Mouse (Mus musculus) forebrain, embryonic 11.5 days (tissue): ENCODE measurements around the gene Iqcf1. TPM values are rescaled to one million over a fixed set of nuclear protein-coding genes. Genes with fewer than 3 reads are reported as not detected.
A peak's percentile ranks its signal among the peaks of the same experiment; 100 is the strongest.

Experiments
- ATAC-seq: fragments of 200-750 bp; cut with Nextera tagmentation; replicated peaks from 2 replicates; pipeline ENCODE4 v1.8.0; 2017; ENCODE audit warnings: moderate TSS enrichment; ENCODE audit not compliant: low FRiP score
- DNase-seq: peaks from one replicate; pipeline ENCODE4 v3.0.0-alpha.2; 2017; ENCODE audit warnings: low spot score
- H3K27ac ChIP-seq: fragments of 300-500 bp; sonication (generic); 2 replicates; pipeline ENCODE4 v1.5.1; 2014; ENCODE audit warnings: low read depth, low read length
- H3K27me3 ChIP-seq: fragments of 300-500 bp; sonication (generic); 2 replicates; pipeline ENCODE4 v1.6.1; 2014; ENCODE audit warnings: mild to moderate bottlenecking, low read length, mixed read lengths; ENCODE audit not compliant: control insufficient read depth, insufficient read depth
- H3K36me3 ChIP-seq: fragments of 300-500 bp; sonication (generic); 2 replicates; pipeline ENCODE4 v1.6.1; 2014; ENCODE audit warnings: mild to moderate bottlenecking, low read length, moderate library complexity, mixed read lengths; ENCODE audit not compliant: control insufficient read depth, insufficient read depth
- H3K4me1 ChIP-seq: fragments of 300-500 bp; sonication (generic); replicated peaks from 2 replicates; pipeline ENCODE4 v1.6.1; 2014; ENCODE audit warnings: low read length, mixed read lengths; ENCODE audit not compliant: control insufficient read depth, insufficient read depth
- H3K4me2 ChIP-seq: fragments of 300-500 bp; sonication (generic); 2 replicates; pipeline ENCODE4 v1.6.1; 2014; ENCODE audit warnings: low read depth, mild to moderate bottlenecking, low read length, moderate library complexity, mixed read lengths; ENCODE audit not compliant: severe bottlenecking
- H3K4me3 ChIP-seq: fragments of 300-500 bp; sonication (generic); 2 replicates; pipeline ENCODE4 v1.5.1; 2014; ENCODE audit warnings: low read depth, low read length
- H3K9ac ChIP-seq: fragments of 300-500 bp; sonication (generic); 2 replicates; pipeline ENCODE4 v1.6.1; 2014; ENCODE audit warnings: low read length
- H3K9me3 ChIP-seq: fragments of 300-500 bp; sonication (generic); 2 replicates; pipeline ENCODE4 v1.6.1; 2016; ENCODE audit warnings: low read length, mixed read lengths; ENCODE audit not compliant: control insufficient read depth
- WGBS: fragments of 180-500 bp; shearing (Covaris S2); extraction: QIAGEN DNeasy Blood & Tissue Kit; methylation state at CpG from one replicate; pipeline ENCODE4 v1.1.7; 2014; 5-methylcytosine and 5-hydroxymethylcytosine counted together
- polyA plus RNA-seq: library from polyadenylated mRNA; unstranded; fragments of >200 nt; fragmentation: Nextera tagmentation; extraction: Ambion mirVana; gene quantifications from 2 replicates; pipeline ENCODE4 v1.2.1, GENCODE M21; 2014

The Iqcf1 gene
- polyA plus RNA-seq: not detected in 2 replicates

DNA sequence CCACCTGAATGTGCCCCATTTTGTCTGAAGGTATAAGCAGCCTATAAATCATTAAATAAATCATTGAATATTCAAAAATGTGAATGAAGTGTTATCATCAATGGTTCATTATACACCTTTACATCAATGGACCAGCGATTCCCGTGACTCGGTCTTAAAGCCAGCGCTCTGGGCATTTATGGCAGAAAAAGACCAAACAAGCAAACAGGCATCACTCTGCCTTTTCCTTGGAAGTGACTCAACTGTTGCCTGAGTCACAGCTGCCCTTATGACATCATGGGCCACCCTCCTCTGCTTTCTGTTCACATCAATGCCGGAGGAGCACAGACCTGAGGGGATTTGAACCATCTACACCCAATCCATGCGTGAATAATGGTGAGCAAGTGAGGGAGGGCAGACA lies at the start of gene Iqcf1:
Gene Iqcf1 (plus strand): TSS at position 301 of the 400 bp plus-strand sequence.
- no peak for ATAC-seq

GRCm38 (mm10) chr9:106450661-106451060 lies 49.1 kb upstream of the Iqcf1 start:
- no peaks in the 10 kb centered on the region for H3K36me3 ChIP-seq
- no peak overlapping the region for H3K9ac ChIP-seq
- peaks cover 31% of the 10 kb centered on the region for H3K4me1 ChIP-seq
- WGBS: 23% methylated on average over 9 of the region's 9 CpGs
- ATAC-seq (no peak), DNase-seq (no peak)
- H3K27ac ChIP-seq: no peak overlapping the region
- no peaks in the 10 kb centered on the region for H3K27me3 ChIP-seq
- no peak overlapping the region for H3K4me2 ChIP-seq
- no peaks in the 10 kb centered on the region for H3K9me3 ChIP-seq
- no peak overlapping the region for H3K4me3 ChIP-seq

More for the DNA sequence above, at the start of gene Iqcf1:
- H3K27ac ChIP-seq: no peak within 1 kb of the TSS
- DNase-seq: no peak
- H3K4me3 ChIP-seq: no peak within 1 kb of the TSS
- no peaks in the 10 kb centered on the region for H3K9me3 ChIP-seq
- H3K9ac ChIP-seq: no peak within 1 kb of the TSS
- H3K4me2 ChIP-seq: no peak within 1 kb of the TSS
- no peaks in the 10 kb centered on the region for H3K27me3 ChIP-seq
- H3K36me3 ChIP-seq: no peaks in the 10 kb centered on the region
- H3K4me1 ChIP-seq: no peaks in the 10 kb centered on the region
- 91% methylated on average over 6 of the region's 6 CpGs for WGBS

- DNase-seq (no peak), ATAC-seq (no peak)
- no peaks in the 10 kb centered on the region for H3K9me3 ChIP-seq
- no peaks in the 10 kb centered on the region for H3K27me3 ChIP-seq
- H3K36me3 ChIP-seq: no peaks in the 10 kb centered on the region
- no peak overlapping the region for H3K27ac ChIP-seq
- no peak overlapping the region for H3K4me2 ChIP-seq
- H3K4me3 ChIP-seq: no peak overlapping the region
- H3K4me1 ChIP-seq: peaks cover 38% of the 10 kb centered on the region
- H3K9ac ChIP-seq: no peak overlapping the region
- 74% methylated on average over 11 of the region's 11 CpGs for WGBS
Observed at GRCm38 (mm10) chr9:106451298-106451697, 48.5 kb upstream of the Iqcf1 start.

- H3K4me3 ChIP-seq: no peak overlapping the region; the same call in 1 of the 2 replicates
- H3K36me3 ChIP-seq: no peaks in the 10 kb centered on the region
- no peaks in the 10 kb centered on the region for H3K27me3 ChIP-seq
- ATAC-seq (no peak), DNase-seq (no peak)
- peak overlapping the region; percentile 73; the same call in 1 of the 2 replicates for H3K4me2 ChIP-seq
- H3K27ac ChIP-seq: no peak overlapping the region
- H3K9ac ChIP-seq: peak overlapping the region; percentile 24; the same call in 1 of the 2 replicates
- WGBS: 58% methylated on average over 2 of the region's 2 CpGs
- H3K9me3 ChIP-seq: no peaks in the 10 kb centered on the region
- peaks cover 41% of the 10 kb centered on the region for H3K4me1 ChIP-seq
Observed at GRCm38 (mm10) chr9:106451899-106452298, 47.9 kb upstream of the Iqcf1 start.

- peak overlapping the region; percentile 73 for H3K4me2 ChIP-seq
- no peak for ATAC-seq
- peak overlapping the region; percentile 85 for H3K4me3 ChIP-seq
- no peaks in the 10 kb centered on the region for H3K27me3 ChIP-seq
- no peak for DNase-seq
- peak overlapping the region; percentile 98 for H3K9ac ChIP-seq
- H3K4me1 ChIP-seq: peaks cover 46% of the 10 kb centered on the region
- WGBS: 20% methylated on average over 6 of the region's 6 CpGs
- peak overlapping the region; percentile 89 for H3K27ac ChIP-seq
- no peaks in the 10 kb centered on the region for H3K36me3 ChIP-seq
- H3K9me3 ChIP-seq: no peaks in the 10 kb centered on the region
Observed at GRCm38 (mm10) chr9:106452351-106452750, 47.4 kb upstream of the Iqcf1 start.

DNA sequence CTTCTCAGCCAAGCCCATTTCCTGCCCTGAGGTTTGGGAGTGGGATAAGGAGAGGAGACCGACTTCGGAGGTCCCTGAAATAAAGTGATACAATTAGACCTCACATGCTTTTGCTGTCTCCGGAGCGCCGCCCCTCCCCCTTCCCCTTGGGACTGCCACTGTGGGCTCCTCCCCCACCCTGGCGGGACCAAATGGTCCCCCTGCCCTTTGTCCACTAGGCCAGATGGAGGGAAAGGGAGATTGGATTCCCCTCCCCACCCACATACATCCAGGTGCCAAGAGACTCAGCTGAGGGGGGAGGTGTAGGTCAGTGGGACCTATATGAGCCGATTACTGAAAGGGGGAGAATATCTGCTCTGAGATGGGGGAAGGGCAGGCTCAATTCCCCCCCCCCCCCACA lies 46.9 kb upstream of the Iqcf1 start:
- peak; percentile 9 for ATAC-seq
- no peaks in the 10 kb centered on the region for H3K9me3 ChIP-seq
- peak overlapping the region; percentile 73 for H3K4me2 ChIP-seq
- H3K9ac ChIP-seq: peak overlapping the region; percentile 98
- H3K4me3 ChIP-seq: peak overlapping the region; percentile 85
- WGBS: 1% methylated on average over 6 of the region's 7 CpGs
- peak; percentile 87 for DNase-seq
- H3K27ac ChIP-seq: peak overlapping the region; percentile 89
- peaks cover 49% of the 10 kb centered on the region for H3K4me1 ChIP-seq
- no peaks in the 10 kb centered on the region for H3K36me3 ChIP-seq
- no peaks in the 10 kb centered on the region for H3K27me3 ChIP-seq

DNA sequence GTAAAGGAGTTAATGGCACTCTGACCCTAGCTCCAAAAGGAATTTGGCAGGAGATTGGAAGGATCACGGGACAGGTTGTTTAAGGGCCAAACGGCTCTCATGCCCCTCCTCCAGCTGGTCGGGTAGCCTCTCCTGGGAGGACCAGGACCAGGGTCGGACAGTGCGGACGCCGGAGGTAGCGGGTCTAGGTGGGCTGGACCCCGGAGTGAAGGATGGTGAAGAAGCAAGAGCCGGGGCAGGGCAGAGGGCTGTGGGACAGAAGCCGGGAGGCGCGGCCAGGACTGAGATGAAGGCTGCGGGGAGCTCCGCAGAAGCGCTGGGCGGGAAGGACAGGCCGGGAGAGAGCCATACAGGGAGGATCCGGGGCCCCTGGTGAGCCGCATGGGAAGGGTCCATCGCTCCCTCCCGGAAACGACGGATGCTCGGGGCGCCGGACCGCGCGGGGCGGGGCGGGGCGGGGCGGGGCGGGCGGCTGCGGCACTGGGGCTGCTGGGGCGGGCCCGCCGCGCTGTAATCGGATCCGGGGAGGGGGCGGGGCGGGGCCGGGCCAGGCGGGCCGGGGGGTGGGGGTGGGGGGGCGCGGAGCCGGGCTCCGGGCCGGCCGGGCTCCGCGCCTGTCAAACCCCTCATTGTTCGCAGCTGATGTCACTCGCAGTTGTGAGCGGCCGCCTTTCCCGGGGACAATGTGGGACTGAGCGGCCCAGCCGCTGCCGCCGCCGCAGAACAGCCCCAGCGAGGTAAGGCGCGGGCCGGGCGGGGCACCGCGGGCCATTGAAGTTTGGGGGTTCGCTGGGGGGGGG lies 46.3 kb upstream of the Iqcf1 start, which contains the start of gene Pcbp4:
Gene Pcbp4 (plus strand): TSS at position 21 of the 800 bp plus-strand sequence.
- H3K4me3 ChIP-seq: peak within 1 kb of the TSS; percentile 85
- H3K27me3 ChIP-seq: no peaks in the 10 kb centered on the region
- ATAC-seq (peak; percentile 80), DNase-seq (peak; percentile 94)
- under 1% methylated on average over 47 of the region's 74 CpGs for WGBS
- no peaks in the 10 kb centered on the region for H3K36me3 ChIP-seq
- H3K9me3 ChIP-seq: no peaks in the 10 kb centered on the region
- peaks cover 48% of the 10 kb centered on the region for H3K4me1 ChIP-seq
- H3K4me2 ChIP-seq: peak within 1 kb of the TSS; percentile 73
- H3K27ac ChIP-seq: peak within 1 kb of the TSS; percentile 89
- peak within 1 kb of the TSS; percentile 98 for H3K9ac ChIP-seq

DNA sequence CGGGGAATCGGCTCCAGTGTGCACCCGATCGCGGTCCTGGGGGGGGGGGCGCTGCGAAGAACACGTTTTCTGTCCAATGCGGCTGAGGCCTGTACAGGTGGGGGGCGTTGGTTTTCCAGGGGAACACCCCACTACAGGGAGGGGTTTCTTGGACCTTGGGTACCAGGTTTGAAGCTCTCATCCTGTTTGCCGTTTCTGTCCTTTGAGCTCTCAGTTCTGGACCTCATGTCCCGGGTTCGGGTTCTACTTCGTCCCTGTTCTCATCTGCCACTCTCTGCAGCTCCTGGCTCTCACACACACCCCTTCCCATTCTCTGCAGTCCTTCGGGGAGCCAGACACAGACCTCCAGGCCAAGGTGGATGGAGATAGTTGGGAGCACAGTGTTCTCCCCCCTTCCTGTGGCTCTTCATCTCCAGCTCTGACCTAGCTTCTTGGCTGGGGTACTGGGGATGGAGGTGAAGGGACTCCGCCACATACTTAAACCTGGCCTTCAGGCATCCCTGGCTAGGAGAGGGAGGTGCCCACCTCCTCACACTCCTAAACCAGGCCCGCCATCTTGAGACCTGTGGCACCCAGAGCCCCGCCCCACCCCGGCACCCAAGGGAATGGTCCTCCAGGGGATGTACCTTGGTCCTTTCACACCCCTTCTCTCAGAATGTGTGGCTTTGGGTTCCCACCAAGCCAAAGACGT lies 45.6 kb upstream of the Iqcf1 start:
- H3K4me1 ChIP-seq: peaks cover 48% of the 10 kb centered on the region
- peak overlapping the region; percentile 73 for H3K4me2 ChIP-seq
- peak overlapping the region; percentile 89 for H3K27ac ChIP-seq
- no peaks in the 10 kb centered on the region for H3K36me3 ChIP-seq
- no peaks in the 10 kb centered on the region for H3K27me3 ChIP-seq
- DNase-seq (no peak), ATAC-seq (peak; percentile 9)
- H3K4me3 ChIP-seq: peak overlapping the region; percentile 85
- no peaks in the 10 kb centered on the region for H3K9me3 ChIP-seq
- peak overlapping the region; percentile 98 for H3K9ac ChIP-seq
- WGBS: under 1% methylated on average over 15 of the region's 20 CpGs
